Mouse (Mus musculus) CH12.LX (cell line): ENCODE measurements around the gene Spata2l.

ENCODE experiments used
- CTCF ChIP-seq, 2 experiments: IDR thresholded peaks in 1 of 2; conservative IDR thresholded peaks in 1 of 2; 2 replicates each; pipeline ENCODE4 v1.5.1; 2011 to 2012; ENCODE audit warnings: low read depth in 2 of 2, low read length in 2 of 2, improper control_type of control experiment in 1 of 2, inconsistent platforms in 1 of 2, mild to moderate bottlenecking in 1 of 2, moderate library complexity in 1 of 2
- EP300 ChIP-seq: IDR thresholded peaks from 2 replicates; pipeline ENCODE4 v1.6.1; 2011; ENCODE audit warnings: low read length, improper control_type of control experiment
- KAT2A ChIP-seq: IDR thresholded peaks from 2 replicates; pipeline ENCODE4 v1.6.1; 2012; ENCODE audit warnings: low read length, improper control_type of control experiment, inconsistent platforms; ENCODE audit not compliant: insufficient replicate concordance
- POLR2AphosphoS2 ChIP-seq: IDR thresholded peaks from 2 replicates; pipeline ENCODE4 v1.6.1; 2011; ENCODE audit warnings: low read depth, low read length, improper control_type of control experiment
- RAD21 ChIP-seq: IDR thresholded peaks from 2 replicates; pipeline ENCODE4 v1.6.1; 2011; ENCODE audit warnings: low read depth, mild to moderate bottlenecking, low read length, improper control_type of control experiment, moderate library complexity
- TBP ChIP-seq: conservative IDR thresholded peaks from 2 replicates; pipeline ENCODE4 v1.6.1; 2011; ENCODE audit warnings: low read depth, low read length, improper control_type of control experiment
- TCF12 ChIP-seq: IDR thresholded peaks from 2 replicates; pipeline ENCODE4 v1.6.1; 2014; ENCODE audit warnings: low read depth, mild to moderate bottlenecking, inconsistent platforms, low read length, improper control_type of control experiment

- peak in 1 of 2 experiments; percentile 66; a peak in 2 of 4 replicates for TF ChIP-seq CTCF (conservative IDR thresholded peaks at IDR 0.05 in 1 of 2, IDR thresholded peaks at IDR 0.05 in 1 of 2; ENCODE audit: low read depth in 2 of 2, low read length in 2 of 2)
- peak; percentile 45 for TF ChIP-seq RAD21
- no peak for TF ChIP-seq EP300
- TF ChIP-seq KAT2A, result no peak
- TF ChIP-seq TBP, result no peak
- TF ChIP-seq TCF12, result no peak
- TF ChIP-seq POLR2AphosphoS2, result no peak
These were observed 45.4 kb downstream of the Spata2l start for GRCm38 (mm10) chr8:123190678-123191077.
